Mouse (Mus musculus) kidney, adult 2 months (tissue): ENCODE data around the gene Gabpa.

Experiments used
- CTCF ChIP-seq: fragments of 200-500 bp; conservative IDR thresholded peaks from 2 replicates; pipeline ENCODE4 v1.5.1; 2011; ENCODE audit warnings: low read depth, mild to moderate bottlenecking, control low read depth, low read length, moderate library complexity, mixed read lengths; ENCODE audit not compliant: insufficient read depth, insufficient read length
- POLR2A ChIP-seq: fragments of 200-500 bp; IDR thresholded peaks from one replicate; pipeline ENCODE4 v1.6.1; 2011; ENCODE audit warnings: low read depth, low read length, control low read depth

DNA sequence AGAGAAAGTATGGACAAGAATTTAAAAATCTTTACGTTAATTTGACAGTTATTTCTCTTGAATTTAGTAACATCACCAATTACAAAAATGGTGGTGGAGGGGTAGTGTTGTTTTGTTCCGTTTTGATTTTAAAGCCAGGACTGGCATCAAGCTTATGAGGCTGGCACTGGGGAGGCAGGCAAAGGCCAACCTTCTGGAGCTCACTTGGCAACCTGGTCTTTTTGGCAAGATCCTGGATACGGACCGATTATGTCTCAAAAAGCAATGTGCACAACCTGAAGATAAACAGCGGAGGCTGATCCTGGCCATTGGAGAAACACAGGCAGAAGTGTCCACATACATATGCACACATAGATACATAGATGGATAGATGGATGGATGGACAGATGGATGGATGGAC lies 2.0 kb upstream of the Gabpa start:
- TF ChIP-seq CTCF, result no peak
- TF ChIP-seq POLR2A, result no peak
